Mouse (Mus musculus): ENCODE data around the gene Ism1.

- no peak for TF ChIP-seq ZC3H11A (IDR thresholded peaks at IDR 0.05; ENCODE audit: borderline replicate concordance, low read depth, low read length)
- no peak for TF ChIP-seq HCFC1 (IDR thresholded peaks at IDR 0.05; ENCODE audit: borderline replicate concordance, insufficient read depth, low read length)
Observed at GRCm38 (mm10) chr2:139689442-139690003, 11.5 kb downstream of the Ism1 start.
